Mouse (Mus musculus) midbrain, embryonic 14.5 days (tissue): ENCODE results near the gene Dcp1a. TPM values are rescaled to one million over a fixed set of nuclear protein-coding genes. Genes with fewer than 3 reads are reported as not detected.

Experiments
- ATAC-seq: fragments of 200-750 bp; cut with Nextera tagmentation; 2 replicates; pipeline ENCODE4 v1.8.0; 2017; ENCODE audit warnings: moderate number of reproducible peaks, moderate library complexity; ENCODE audit not compliant: low FRiP score, low TSS enrichment
- DNase-seq: peaks from one replicate; pipeline ENCODE4 v3.0.0-alpha.2; 2015
- H3K27ac ChIP-seq: fragments of 300-500 bp; sonication (generic); replicated peaks from 2 replicates; pipeline ENCODE4 v1.5.1; 2014; ENCODE audit warnings: mild to moderate bottlenecking, low read depth, low read length, moderate library complexity
- H3K27me3 ChIP-seq: fragments of 300-500 bp; sonication (generic); 2 replicates; pipeline ENCODE4 v1.6.1; 2014; ENCODE audit warnings: low read length, control low read depth, mixed read lengths; ENCODE audit not compliant: control insufficient read depth, insufficient read depth
- H3K36me3 ChIP-seq: fragments of 300-500 bp; sonication (generic); 2 replicates; pipeline ENCODE4 v1.6.1; 2014; ENCODE audit warnings: low read length, control low read depth; ENCODE audit not compliant: control insufficient read depth, insufficient read depth
- H3K4me1 ChIP-seq: fragments of 300-500 bp; sonication (generic); 2 replicates; pipeline ENCODE4 v1.6.1; 2014; ENCODE audit warnings: mild to moderate bottlenecking, antibody characterized with exemption, low read length, control low read depth; ENCODE audit not compliant: control insufficient read depth, insufficient read depth
- H3K4me2 ChIP-seq: fragments of 300-500 bp; sonication (generic); 2 replicates; pipeline ENCODE4 v1.6.1; 2014; ENCODE audit warnings: mild to moderate bottlenecking, low read length, moderate library complexity
- H3K4me3 ChIP-seq: fragments of 300-500 bp; sonication (generic); replicated peaks from 2 replicates; pipeline ENCODE4 v1.5.1; 2014; ENCODE audit warnings: low read depth, low read length
- H3K9ac ChIP-seq: fragments of 300-500 bp; sonication (generic); replicated peaks from 2 replicates; pipeline ENCODE4 v1.6.1; 2014; ENCODE audit warnings: mild to moderate bottlenecking, low read length, moderate library complexity
- H3K9me3 ChIP-seq: fragments of 300-500 bp; sonication (generic); 2 replicates; pipeline ENCODE4 v1.6.1; 2016; ENCODE audit warnings: low read length, control low read depth, mixed read lengths; ENCODE audit not compliant: control insufficient read depth
- WGBS: fragments of 180-500 bp; shearing (Covaris S2); extraction: QIAGEN DNeasy Blood & Tissue Kit; methylation state at CpG from one replicate; pipeline ENCODE4 v1.1.7; 2014; 5-methylcytosine and 5-hydroxymethylcytosine counted together
- polyA plus RNA-seq: library from polyadenylated mRNA; unstranded; fragments of >200 nt; fragmentation: Nextera tagmentation; extraction: Ambion mirVana; gene quantifications from 2 replicates; pipeline ENCODE4 v1.2.1, GENCODE M21; 2014

Gene Dcp1a
- polyA plus RNA-seq, 1 experiment from 2014 or later, result 20.5 TPM

- 81% methylated on average over 5 of the region's 5 CpGs for WGBS
- H3K27ac ChIP-seq, result no peak overlapping the region
- H3K4me3 ChIP-seq, result no peak overlapping the region
- H3K4me2 ChIP-seq, result no peak overlapping the region
- no peak overlapping the region for H3K9ac ChIP-seq
- no peak for ATAC-seq
- no peaks in the 10 kb centered on the region for H3K9me3 ChIP-seq
- H3K27me3 ChIP-seq, result no peaks in the 10 kb centered on the region
- DNase-seq, result no peak
- H3K4me1 ChIP-seq, result no peaks in the 10 kb centered on the region
- peaks cover 55% of the 10 kb centered on the region for H3K36me3 ChIP-seq
Measured at GRCm38 (mm10) chr14:30504990-30505389, 25.7 kb downstream of the Dcp1a start.

- H3K27ac ChIP-seq, result no peak overlapping the region
- no peak for DNase-seq
- no peaks in the 10 kb centered on the region for H3K4me1 ChIP-seq
- no peaks in the 10 kb centered on the region for H3K9me3 ChIP-seq
- ATAC-seq, result no peak
- H3K27me3 ChIP-seq, result no peaks in the 10 kb centered on the region
- H3K36me3 ChIP-seq, result peaks cover 75% of the 10 kb centered on the region
- 96% methylated on average over 6 of the region's 6 CpGs for WGBS
- H3K4me2 ChIP-seq, result no peak overlapping the region
- H3K4me3 ChIP-seq, result no peak overlapping the region
- no peak overlapping the region for H3K9ac ChIP-seq
Measured at GRCm38 (mm10) chr14:30510214-30510763, 31.0 kb downstream of the Dcp1a start.

- Histone ChIP-seq H3K4me2 (no peak overlapping the region), H3K36me3 (peaks cover 56% of the 10 kb centered on the region), H3K27me3 (no peaks in the 10 kb centered on the region), H3K4me1 (no peaks in the 10 kb centered on the region), H3K4me3 (no peak overlapping the region), H3K27ac (no peak overlapping the region), H3K9me3 (no peaks in the 10 kb centered on the region), H3K9ac (no peak overlapping the region)
- ATAC-seq, result no peak
- WGBS, result 95% methylated on average over 5 of the region's 5 CpGs
- no peak for DNase-seq
Measured at GRCm38 (mm10) chr14:30512896-30513295, 33.6 kb downstream of the Dcp1a start.

- Histone ChIP-seq H3K27me3 (no peaks in the 10 kb centered on the region), H3K36me3 (peaks cover 66% of the 10 kb centered on the region), H3K9me3 (no peaks in the 10 kb centered on the region), H3K27ac (no peak overlapping the region), H3K4me1 (no peaks in the 10 kb centered on the region), H3K9ac (no peak overlapping the region), H3K4me3 (no peak overlapping the region), H3K4me2 (no peak overlapping the region)
- 92% methylated on average over 13 of the region's 13 CpGs for WGBS
- peak; percentile 71 for DNase-seq
- no peak for ATAC-seq
Measured at GRCm38 (mm10) chr14:30515931-30516723, 36.8 kb downstream of the Dcp1a start.

GRCm38 (mm10) chr14:30519323-30519722 lies 40.0 kb downstream of the Dcp1a start:
- DNase-seq, result no peak
- Histone ChIP-seq H3K9me3 (no peaks in the 10 kb centered on the region), H3K36me3 (peaks cover 72% of the 10 kb centered on the region), H3K4me1 (no peaks in the 10 kb centered on the region), H3K27me3 (no peaks in the 10 kb centered on the region), H3K9ac (no peak overlapping the region), H3K4me3 (no peak overlapping the region), H3K4me2 (no peak overlapping the region), H3K27ac (no peak overlapping the region)
- ATAC-seq, result no peak
- 92% methylated on average over 5 of the region's 5 CpGs for WGBS

GRCm38 (mm10) chr14:30523356-30523755 lies 44.0 kb downstream of the Dcp1a start:
- peaks cover 89% of the 10 kb centered on the region for H3K36me3 ChIP-seq
- H3K27ac ChIP-seq, result no peak overlapping the region
- no peak overlapping the region for H3K4me2 ChIP-seq
- H3K27me3 ChIP-seq, result no peaks in the 10 kb centered on the region
- H3K9me3 ChIP-seq, result no peaks in the 10 kb centered on the region
- no peak overlapping the region for H3K4me3 ChIP-seq
- WGBS, result 81% methylated on average over 6 of the region's 6 CpGs
- DNase-seq, result no peak
- H3K9ac ChIP-seq, result no peak overlapping the region
- H3K4me1 ChIP-seq, result no peaks in the 10 kb centered on the region
- ATAC-seq, result no peak

GRCm38 (mm10) chr14:30528392-30528791 lies 49.1 kb downstream of the Dcp1a start:
- WGBS, result 90% methylated on average over 10 of the region's 10 CpGs
- Histone ChIP-seq H3K36me3 (peaks cover 38% of the 10 kb centered on the region), H3K4me3 (no peak overlapping the region), H3K9ac (no peak overlapping the region), H3K4me2 (no peak overlapping the region), H3K9me3 (no peaks in the 10 kb centered on the region), H3K27ac (no peak overlapping the region), H3K4me1 (no peaks in the 10 kb centered on the region), H3K27me3 (no peaks in the 10 kb centered on the region)
- ATAC-seq, result no peak
- DNase-seq, result no peak

- no peak overlapping the region for H3K4me2 ChIP-seq
- no peak overlapping the region for H3K27ac ChIP-seq
- DNase-seq, result no peak
- no peak overlapping the region for H3K4me3 ChIP-seq
- no peak for ATAC-seq
- no peaks in the 10 kb centered on the region for H3K27me3 ChIP-seq
- WGBS, result 93% methylated on average over 5 of the region's 5 CpGs
- no peak overlapping the region for H3K9ac ChIP-seq
- H3K9me3 ChIP-seq, result no peaks in the 10 kb centered on the region
- peaks cover 33% of the 10 kb centered on the region for H3K36me3 ChIP-seq
- no peaks in the 10 kb centered on the region for H3K4me1 ChIP-seq
Measured at GRCm38 (mm10) chr14:30528961-30529360, 49.6 kb downstream of the Dcp1a start.

GRCm38 (mm10) chr14:30529454-30529853 lies 50.1 kb downstream of the Dcp1a start:
- peaks cover 28% of the 10 kb centered on the region for H3K36me3 ChIP-seq
- H3K9me3 ChIP-seq, result no peaks in the 10 kb centered on the region
- H3K4me3 ChIP-seq, result no peak overlapping the region
- DNase-seq, result no peak
- H3K27me3 ChIP-seq, result no peaks in the 10 kb centered on the region
- no peak overlapping the region for H3K27ac ChIP-seq
- no peaks in the 10 kb centered on the region for H3K4me1 ChIP-seq
- WGBS, result 95% methylated on average over 12 of the region's 12 CpGs
- no peak for ATAC-seq
- no peak overlapping the region for H3K9ac ChIP-seq
- no peak overlapping the region for H3K4me2 ChIP-seq
